Mouse (Mus musculus) C2C12 (cell line): ENCODE measurements around the gene Rassf4.

Experiments
- CTCF ChIP-seq: IDR thresholded peaks from one replicate; pipeline ENCODE4 v1.5.1; 2011; ENCODE audit not compliant: control insufficient read depth, insufficient read depth, insufficient read length
- MAX ChIP-seq: IDR thresholded peaks from one replicate; pipeline ENCODE4 v1.6.1; 2011; ENCODE audit warnings: mild to moderate bottlenecking, control low read depth
- MYOD1 ChIP-seq: IDR thresholded peaks from one replicate; pipeline ENCODE4 v1.6.1; 2011; ENCODE audit warnings: low read depth; ENCODE audit not compliant: control insufficient read depth, insufficient read length
- MYOG ChIP-seq: IDR thresholded peaks from one replicate; pipeline ENCODE4 v1.6.1; 2011; ENCODE audit not compliant: control insufficient read depth, insufficient read length; ENCODE audit errors: extremely low read depth
- USF1 ChIP-seq: IDR thresholded peaks from one replicate; pipeline ENCODE4 v1.6.1; 2011; ENCODE audit warnings: low read depth, mild to moderate bottlenecking, control low read depth, moderate library complexity

GRCm38 (mm10) chr6:116584095-116584494 is 89.7 kb downstream of the Rassf4 start, which contains the start of gene Olfr215:
- no peak for TF ChIP-seq CTCF
- no peak for TF ChIP-seq MYOG
- no peak for TF ChIP-seq MAX
- no peak for TF ChIP-seq USF1
- no peak for TF ChIP-seq MYOD1
